Mouse (Mus musculus): ENCODE data around the gene Hoxa2.

Hoxa2 gene

DNA sequence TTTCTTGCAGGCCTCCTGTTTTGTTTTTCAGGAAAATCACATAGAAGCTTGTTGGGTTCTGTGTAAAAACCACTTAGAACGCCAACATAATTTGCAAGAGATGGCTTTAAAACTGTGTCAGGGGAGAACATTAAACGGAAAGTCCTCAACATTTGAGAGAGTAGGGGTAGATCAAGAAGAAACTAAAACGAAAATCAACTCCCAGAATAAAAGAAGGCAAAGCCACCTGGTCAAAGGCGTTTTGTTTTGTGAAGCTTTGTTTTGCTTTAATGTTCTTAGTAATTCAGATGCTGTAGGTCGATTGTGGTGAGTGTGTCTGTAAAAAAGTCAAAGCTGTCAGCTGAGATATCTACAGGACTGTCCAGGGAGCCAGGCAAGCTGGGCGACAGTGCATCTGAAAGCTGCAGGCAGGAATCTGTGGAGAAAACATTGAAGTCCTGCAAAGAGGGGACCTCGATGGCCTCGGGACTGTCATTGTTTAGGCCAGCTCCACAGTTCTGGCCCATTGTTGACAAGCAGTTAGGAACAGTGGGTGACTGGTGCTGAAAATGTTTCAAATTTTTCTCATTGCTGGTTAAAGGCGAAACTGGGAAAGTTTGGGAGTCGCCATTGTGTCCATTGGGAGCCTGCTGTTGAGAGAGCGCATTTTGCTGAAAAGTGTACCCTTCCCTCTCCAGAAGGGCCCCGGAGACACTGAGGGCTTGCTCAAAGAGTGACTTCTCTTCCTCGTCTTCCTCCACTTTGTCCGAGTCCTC, 1.8 kb downstream of the Hoxa2 start:
- no peak for DNase-seq

DNA sequence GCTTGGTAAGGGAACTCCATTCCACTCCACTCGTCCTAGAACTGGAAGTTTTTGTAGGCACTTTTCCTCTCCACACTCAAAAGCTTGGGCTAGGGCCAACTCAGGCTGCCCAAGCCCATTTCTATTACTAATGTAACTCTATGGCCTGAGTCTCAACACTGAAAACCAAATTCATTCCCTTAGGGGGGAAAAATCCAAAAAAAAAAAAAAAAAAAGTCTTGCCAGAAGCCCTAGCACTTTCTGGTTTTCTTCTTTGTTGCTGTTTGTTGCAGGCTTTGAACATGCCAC, 2.6 kb downstream of the Hoxa2 start:
- DNase-seq: no peak

DNA sequence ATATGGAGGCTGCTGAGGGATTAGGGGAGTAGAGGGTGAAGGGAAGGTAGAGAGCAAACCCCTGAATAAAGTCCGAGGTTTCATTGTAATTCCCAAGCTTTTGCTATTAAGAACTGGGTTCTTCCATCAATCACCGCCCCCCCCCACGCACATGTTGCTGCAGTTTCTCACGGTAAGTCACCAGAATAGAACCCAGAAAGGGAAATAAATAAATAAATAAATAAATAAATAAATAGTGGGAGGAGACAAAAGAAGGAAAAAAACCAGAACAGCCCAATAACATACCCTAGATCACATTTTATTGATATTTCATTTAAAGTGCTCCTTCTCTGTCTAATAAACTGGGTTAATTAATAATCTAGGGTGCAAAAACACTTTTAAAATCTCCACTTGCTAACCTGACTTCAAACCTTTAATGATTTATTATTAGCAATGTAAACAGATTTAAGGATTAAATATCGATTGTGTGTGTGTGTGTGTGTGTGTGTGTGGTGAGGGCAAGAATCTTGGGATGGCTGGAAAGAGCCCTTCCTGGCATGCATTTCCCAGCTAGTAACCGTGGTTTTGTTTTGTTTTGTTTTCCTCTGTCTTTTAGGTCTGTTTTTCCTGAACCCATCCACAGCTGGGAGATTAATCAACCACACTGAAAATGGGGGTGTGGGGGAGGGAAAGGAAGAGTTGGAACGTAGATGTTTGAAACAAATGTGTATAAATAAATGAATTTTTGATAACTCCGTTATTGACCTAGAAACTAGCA, 3.1 kb downstream of the Hoxa2 start:
- DNase-seq: no peak

DNA sequence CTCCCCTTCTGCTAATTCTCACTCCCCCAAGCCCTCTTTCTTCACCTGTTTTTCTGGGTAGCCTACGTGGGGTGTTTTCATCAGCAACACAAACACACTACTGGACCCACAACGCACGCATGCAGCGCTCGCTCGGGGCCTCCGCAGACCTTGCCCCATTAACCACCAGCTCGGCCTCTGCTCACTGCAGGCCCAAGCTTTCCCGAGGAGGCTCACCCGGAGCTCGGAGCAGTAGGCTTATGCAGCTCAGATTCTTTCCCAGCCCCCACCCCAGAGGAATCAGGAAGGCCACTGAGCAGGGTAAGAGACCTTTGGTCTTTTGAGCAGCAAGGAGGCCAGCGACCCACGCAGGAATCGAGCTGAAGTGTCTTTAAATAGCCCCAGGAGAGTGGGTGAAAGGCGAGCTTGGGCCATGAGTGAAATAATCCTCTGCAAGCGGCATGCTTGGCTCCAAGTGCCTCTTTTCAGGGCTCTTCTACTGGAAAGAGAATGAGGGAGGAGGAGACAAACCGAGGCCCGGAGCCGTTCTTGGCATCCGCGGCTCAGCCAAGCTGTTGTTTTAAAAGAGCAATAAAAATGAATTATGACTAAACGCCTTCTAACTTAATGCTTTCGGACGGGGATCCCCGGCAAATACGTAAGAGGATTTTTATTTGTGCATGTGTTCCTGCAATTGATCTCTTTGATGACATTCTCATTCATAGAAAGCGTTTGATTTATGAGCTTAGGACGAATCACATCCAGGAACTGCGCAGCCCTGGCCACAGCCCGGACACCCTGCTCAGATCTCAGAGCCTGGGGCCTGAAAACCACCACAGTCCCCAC, 3.9 kb downstream of the Hoxa2 start:
- DNase-seq: no peak

DNA sequence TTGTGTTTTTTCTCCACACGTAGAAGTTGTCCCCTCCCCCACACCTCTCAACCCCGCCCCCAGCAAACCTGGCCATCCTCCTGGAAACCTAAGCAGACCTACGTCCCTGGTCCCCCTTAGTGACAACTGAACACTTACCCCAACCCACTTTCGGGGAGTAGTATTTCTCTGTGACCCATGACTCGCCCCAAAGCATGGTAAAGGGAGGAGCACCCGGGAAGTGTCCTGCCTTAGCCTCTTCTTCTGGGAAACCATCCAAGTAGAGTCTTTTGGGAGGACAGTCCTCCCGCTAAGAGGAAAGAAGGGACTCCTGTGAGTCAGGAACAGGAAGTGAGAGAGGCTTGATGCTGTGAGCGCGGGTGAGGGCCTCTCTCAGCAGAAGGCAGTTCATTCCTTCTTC, 4.7 kb downstream of the Hoxa2 start:
- DNase-seq: no peak

DNA sequence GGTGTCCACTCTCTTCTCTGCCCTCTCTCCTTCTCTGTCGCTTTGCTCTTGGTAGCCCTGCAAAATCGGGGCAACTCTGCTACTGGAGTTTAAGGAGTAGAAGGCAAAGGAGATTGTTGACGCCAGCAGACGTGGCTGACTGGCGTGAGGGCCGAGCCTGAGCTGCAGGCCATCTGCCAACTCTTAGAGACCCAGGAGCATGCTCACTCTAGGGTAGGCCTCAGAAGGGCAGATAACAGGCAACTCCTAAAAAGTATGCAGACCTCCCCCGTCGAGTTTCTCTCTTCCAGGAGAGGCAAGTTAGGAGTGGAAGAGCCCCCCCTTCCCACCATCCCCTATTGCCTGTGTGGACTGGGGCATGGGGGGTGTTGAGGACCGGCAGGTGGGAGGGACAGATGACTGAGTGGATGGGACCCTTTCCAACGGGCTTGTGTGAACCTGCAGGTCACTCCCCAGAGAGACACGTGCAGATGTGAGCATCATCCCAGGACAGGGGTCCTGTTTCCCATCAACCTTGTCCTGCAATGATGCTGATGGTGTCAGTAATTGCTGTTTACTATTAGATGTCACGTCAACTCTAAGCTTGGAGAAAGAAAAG, 5.4 kb downstream of the Hoxa2 start:
- no peak for DNase-seq

DNA sequence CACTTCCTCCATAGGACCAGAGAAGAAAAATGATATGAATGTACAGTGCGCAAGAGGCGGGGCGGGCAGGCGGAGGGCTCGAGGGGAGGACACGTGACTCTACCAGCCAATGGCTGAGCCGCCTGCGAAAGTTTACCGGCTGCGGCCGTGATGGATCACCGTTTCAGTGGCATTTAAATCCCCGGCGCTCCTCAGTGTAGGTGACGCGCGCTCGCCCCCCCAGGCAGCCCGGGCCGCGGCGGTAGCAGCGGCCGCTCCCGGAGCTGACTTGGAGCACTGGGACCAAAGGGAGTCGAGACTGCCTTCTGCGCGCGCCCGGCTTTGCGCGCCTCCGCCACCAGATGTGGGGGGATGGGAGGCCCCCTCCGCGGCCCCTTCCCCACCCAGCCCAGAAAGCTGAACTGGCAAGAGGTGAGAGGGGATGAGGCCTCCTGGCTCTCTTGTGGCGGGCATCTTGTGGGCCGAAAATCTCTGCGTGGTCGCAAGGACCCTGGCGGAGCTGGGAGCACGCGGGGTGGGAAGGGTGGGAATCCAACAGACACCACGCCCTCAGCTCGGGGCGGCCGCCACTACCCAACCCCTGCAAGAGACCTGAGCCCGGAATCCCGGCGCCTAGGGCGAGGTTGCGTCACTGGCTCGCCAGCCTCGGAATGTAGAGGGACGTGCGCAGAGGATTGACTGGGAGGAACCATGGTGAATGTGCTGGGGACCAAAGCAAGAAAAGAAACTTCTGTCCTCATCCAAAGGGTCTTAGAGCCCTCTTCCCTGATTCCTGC, 6.2 kb downstream of the Hoxa2 start, which contains the start of gene Hoxa1:
TSS of gene Hoxa1 (minus strand) at position 42 of the 776 bp plus-strand sequence.
- peak; percentile 67 for DNase-seq

DNA sequence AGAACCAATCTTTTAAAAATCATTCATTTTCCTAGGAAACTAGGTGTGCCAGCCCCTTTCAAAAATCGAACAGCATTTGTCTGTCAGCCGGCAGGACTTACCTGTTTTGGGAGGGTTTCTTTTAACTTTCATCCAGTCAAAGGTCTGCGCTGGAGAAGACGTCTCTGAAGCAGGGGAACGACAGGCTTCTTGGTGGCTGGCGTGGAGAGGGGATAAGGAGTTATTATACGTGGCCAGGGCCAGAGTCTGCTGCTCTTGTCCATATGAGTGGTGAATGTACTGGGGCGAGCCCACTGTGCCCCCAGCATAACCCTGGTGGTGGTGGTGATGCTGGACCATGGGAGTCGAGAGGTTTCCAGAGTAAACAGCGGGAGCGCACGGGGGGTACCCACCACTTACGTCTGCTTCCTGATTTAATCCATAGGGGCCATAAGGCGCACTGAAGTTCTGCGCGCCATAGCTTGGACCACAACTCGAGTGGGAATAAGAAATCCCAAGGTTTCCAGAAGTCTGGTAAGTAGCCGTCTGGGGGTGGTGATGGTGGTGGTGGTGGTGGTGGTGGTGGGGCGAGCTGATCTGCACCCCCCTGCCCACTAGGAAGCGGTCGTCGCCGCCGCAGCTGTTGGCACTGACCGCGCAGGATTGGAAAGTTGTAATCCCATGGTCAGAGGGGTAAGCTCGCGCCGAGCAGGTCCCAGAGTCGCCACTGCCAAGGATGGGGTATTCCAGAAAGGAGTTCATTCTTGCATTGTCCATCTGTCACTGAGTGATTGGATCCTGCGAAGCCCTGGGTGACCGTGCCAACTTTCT, 7.0 kb downstream of the Hoxa2 start:
- no peak for DNase-seq

DNA sequence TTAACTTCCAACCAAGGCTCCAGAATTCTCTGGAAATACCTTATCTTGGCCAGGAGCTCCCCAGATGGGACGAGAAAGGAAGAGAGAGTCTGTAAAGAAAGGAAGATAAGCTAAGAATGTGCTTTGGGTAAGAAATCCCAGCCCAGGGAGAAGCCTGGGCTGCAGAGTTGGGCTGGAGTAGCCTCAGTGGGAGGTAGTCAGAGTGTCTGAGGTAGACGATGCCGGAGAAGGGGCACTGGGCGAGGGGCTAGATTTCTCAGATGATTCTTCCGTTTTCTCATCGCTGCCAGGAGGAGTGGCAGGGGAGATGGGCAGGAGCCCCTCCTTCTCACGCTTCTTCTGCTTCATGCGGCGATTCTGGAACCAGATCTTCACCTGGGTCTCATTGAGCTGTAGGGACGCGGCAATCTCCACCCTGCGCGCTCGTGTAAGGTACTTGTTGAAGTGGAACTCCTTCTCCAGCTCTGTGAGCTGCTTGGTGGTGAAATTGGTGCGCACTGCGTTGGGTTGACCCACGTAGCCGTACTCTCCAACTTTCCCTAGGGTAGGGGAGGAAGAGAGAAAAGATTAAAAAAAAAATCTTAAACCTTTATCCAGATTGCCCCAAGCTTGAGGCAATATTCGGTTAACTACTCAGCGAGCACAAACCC, 8.0 kb downstream of the Hoxa2 start:
- DNase-seq: no peak

DNA sequence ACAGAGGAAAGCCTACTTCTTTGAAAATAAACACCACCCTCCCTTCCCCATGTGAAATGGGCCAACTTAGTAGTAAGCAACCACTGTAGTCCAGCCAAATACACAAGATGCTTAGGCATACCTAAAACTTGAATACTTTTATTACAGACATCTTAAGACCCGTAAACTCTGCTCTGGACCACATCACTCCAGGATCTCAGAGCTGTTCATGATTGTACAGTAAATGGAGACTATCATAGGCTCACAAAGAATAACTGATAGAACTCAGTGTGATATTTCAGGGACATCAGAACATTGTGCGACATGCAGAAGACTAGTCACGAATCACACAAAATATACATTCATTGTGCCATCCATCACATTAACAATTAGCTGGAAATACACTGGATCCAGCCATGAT, 9.2 kb downstream of the Hoxa2 start:
- no peak for DNase-seq

DNA sequence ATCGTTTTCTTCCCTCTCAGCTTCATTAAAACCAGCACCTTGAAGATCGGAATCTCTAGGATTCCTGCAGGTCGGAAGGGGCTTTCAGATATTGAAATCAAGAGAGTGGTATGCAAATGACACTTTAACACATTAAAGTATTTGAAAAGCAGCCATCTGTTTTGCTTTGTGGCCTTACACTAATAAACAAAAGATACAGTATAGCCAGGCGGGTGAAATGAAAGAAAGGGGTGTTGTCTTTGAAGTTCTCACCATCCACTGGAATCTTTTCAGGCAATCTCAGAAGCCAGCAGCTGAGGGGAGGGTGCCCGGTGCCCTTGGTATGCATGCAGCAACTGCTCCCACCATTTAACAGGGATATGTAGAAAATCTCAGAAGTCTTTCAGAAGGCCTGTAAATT, 10.6 kb downstream of the Hoxa2 start:
- no peak for DNase-seq

DNA sequence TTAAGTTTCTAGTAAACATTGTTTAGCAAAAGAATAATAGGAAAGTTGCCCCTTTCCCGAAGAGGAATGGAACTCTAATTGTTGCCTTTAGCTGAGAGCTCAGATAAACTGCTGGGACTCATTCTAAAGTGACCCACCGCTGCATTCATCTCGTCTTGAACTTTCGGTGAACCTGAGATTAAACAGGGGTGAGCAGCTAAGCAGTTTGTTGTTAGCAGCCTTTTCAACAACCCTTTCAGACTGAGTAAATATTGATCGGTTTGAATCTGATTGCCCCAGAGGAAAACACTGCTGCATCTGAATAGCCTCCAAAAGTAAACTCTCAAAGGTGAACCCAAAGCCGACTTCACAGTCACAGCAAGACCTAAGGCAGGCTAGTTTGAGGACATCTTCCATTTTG, 11.4 kb downstream of the Hoxa2 start:
- no peak for DNase-seq

DNA sequence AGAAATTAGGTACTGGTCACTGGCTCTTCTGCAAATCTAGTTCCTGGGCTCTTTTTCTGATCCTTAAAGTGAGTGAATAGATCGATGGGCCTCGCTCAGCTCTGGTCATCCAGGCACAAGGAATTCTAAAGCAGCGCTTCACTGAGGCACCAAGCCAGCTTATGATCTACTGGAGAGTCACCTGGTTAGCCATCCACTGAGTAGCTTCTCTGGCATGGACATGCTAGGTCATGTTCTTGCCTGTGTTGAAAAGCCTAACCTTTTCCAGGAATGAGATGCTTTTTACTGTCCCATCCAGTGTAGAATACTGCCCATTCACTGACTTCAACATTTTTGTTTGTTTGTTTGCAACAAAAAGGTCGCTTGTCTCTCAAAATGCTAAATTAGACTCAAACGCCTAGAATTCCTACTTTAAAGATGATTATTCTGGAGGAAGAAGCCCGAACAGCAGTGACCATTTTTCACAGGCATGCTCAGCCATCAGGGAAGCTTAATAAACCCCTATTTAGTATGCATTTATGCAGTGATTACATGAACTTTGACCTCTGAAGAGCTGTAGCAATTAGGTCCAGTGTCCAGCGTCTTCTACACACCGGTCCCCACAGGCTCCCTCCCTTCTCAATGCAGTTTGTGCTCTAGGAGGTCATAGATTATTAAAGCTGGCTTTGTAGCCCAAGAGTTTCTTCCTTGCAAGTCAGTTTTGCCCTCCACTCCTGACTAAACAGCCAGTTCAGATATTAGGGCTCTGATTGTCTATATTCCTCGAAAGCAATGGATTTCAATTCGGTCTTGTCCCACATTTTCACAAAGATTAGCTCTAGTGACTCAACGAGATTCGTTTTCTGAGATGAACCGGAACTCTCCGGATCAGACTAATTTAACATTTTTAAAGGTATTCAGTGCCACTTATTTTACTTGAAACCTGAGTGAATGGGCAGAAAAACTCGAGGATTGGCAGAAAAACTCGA, 12.1 kb downstream of the Hoxa2 start:
- DNase-seq: no peak

DNA sequence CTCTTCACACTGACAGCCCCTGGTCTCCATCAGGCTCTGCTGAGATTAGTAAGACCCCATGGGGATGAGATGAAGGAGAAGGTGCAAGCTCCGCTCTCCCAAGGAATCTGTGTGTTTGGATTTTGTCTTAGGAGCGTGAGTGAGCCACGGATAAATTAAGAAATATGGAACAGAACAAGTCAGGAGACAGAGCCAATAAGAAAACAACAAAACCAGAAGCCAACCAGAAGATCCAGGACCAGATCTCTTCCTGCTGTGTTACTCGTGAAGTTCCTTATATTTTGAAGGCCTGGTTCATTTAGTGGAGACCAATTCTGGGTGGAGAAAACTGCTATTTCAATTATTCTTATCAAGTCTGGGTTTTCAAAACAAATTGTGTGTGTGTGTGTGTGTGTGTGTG, 13.1 kb downstream of the Hoxa2 start:
- no peak for DNase-seq

DNA sequence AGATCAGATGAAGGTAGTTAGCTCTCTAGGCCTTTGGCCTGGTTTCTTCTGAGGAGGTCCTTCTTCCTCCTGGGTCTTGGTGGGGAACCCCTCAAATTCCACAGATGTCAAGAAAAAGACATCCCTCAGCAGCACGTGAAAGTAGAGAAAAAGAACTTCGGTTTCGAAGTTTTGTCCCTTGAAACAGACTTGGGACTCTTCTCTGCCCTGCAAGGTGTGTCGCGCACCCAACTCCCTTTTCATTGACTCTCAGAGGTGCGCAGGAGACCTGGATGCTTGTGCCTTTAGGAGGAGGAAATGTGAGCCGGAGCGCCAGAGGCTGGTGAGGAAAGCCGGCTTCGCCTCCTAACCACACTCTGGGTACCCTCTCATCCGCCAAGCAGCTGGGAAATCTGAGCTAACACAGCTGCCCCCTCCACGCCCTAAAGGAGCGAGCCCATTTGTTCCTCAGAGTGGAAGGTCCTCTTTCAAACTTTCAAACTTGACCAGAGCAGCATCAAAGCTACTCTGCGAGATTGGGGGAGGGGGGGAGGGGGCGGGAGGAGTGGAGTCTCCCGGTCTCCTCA, 14.1 kb downstream of the Hoxa2 start:
- no peak for DNase-seq

DNA sequence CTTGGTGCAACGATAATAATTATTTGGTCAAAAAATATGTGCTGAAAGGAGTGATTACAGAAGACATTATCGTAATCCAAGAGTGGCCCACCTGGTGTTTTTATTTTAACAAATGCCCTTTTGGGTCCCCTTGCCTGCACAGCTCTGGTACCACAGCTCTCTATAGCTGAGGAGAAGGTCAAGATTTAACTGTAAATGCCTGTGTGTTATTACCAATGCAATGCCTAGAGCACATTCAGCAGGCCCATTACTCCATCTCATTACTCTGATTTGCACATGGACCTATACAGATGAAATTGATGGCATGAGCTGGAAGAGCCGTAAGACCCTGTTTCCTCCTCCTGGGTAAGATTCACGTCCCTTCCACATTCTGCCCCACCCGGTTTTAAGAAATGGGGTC, 25.5 kb downstream of the Hoxa2 start:
- no peak for DNase-seq

DNA sequence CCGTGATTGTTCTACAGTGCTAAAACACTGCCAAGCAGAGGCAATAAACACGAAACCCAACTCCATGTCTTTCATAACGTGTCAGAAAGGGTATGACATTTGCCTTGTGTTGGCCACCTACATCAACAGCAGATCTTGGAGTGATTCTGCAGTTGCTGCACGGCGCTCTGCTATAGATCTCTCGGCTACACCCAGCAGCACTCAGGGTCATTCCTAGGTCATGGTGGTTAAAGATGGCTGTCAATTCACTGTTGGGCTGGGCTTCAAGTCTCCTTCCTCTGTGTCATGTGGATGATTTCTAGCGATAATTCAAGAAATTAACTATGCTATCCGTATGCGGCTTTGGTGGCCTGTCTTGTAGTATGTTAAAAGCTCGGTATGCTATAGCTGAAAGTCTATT, 26.1 kb downstream of the Hoxa2 start:
- DNase-seq: no peak

DNA sequence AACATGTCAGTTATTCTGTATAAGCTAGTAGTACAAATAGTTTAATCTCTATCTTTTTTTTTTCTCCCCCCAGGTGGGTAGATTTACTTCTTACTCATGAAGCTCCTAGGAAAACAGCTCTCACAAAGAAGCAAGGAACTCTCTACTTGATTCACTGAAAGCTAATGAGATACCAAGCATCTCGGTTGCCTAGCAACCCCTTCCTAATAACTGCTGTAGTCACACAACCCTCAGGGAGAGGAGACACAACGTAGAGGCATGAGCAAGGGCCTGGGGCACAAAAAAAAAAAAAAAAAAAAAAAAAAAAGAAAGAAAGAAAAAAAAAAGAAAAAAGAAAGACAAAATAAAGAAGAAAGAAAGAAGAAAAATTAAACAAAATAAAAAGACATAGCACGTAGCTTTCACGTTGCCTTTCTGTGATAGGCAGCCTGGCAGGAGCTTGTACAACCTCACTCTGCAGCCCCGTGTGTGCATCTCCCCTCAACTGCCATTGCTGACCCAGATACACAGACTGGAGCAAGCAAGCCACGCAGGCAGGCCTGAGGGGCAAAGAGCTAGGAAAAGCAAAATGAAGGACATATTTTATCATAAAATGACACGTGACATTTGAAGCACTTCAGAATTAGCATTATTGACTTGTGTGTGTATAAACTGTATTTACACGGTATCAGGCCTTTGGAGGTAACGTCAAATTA, 26.6 kb downstream of the Hoxa2 start:
- no peak for DNase-seq

DNA sequence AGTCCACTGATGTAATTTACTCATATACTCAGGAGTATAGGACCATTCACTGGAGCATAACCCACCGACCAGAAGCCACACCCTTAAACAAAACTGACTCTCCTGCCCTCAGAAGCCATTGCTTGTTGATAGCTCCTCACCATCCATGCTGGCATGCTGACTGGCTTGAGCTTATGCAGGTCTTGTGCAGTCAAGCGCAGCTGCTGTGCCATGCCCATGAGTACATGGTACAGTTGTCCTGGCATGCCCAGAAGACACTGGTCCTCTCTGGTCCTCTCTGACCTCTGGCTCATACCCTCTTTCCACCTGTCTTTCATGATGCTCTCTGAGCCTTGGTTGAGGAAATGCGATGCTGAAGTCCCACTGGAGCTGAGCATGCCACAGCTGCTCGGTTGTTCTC, 41.0 kb downstream of the Hoxa2 start:
- DNase-seq: no peak

Data from thymus, postnatal 14 days (tissue).